Mouse (Mus musculus) kidney, adult 2 months (tissue): ENCODE measurements at regions not wholly inside any gene's neighbourhood (a gene's known extent, or its start where the extent isn't known, plus 50 kb on each side); places are given as distances from the start of the nearest gene placed in this dataset.

Experiments
- CTCF ChIP-seq: fragments of 200-500 bp; conservative IDR thresholded peaks from 2 replicates; pipeline ENCODE4 v1.5.1; 2011; ENCODE audit warnings: low read depth, mild to moderate bottlenecking, control low read depth, low read length, moderate library complexity, mixed read lengths; ENCODE audit not compliant: insufficient read depth, insufficient read length
- POLR2A ChIP-seq: fragments of 200-500 bp; IDR thresholded peaks from one replicate; pipeline ENCODE4 v1.6.1; 2011; ENCODE audit warnings: low read depth, low read length, control low read depth

GRCm38 (mm10) chr5:118838421-118838820, 277.9 kb downstream of the Med13l start:
- TF ChIP-seq POLR2A: no peak
- no peak for TF ChIP-seq CTCF
